Mouse (Mus musculus): ENCODE data around the gene Ksr1. TPM values are rescaled to one million over a fixed set of nuclear protein-coding genes. Genes with fewer than 3 reads are reported as not detected.
"Not testable (repeated sequence)": the region's sequence is repeated elsewhere in the genome, so short reads cannot be mapped to it uniquely, and the experiment has no call there.

Ksr1 gene
- polyA plus RNA-seq, 1 experiment, result 21.9 TPM

DNA sequence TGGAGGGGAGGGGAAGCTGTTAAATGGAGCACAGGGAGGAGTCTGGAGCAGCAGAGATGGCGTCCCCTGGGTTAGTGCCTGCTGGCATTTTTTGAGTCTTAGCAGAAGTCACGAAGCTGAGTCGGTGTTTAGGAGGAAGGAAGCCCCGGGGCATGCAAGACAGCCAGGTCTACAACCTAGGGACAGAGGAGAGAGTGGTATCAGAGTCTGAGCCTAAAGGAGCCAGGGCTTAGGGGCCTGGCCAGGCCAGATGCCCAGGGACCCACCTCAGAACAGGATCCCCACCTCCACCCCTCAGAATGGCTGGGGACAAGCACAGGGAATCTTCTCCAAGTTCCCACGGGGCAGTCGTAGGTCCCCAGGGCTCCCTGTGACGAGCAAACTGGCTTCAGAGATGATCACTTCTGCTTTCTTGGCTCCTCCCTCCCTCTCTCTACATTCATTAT is 129.0 kb downstream of the Ksr1 start:
- H3K4me3 ChIP-seq (replicated peaks; ENCODE audit: extremely low read depth, low read depth, low read length), result no peak overlapping the region
- TF ChIP-seq POLR2A (IDR thresholded peaks at IDR 0.05; ENCODE audit: borderline replicate concordance, extremely low read depth, low read depth, low read length) (no peak), CTCF (IDR thresholded peaks at IDR 0.05; ENCODE audit: insufficient read depth, low read length) (no peak)
- 73% methylated on average over 7 of the region's 7 CpGs for WGBS
- DNase-seq, result no peak
- H3K4me1 ChIP-seq (ENCODE audit: control insufficient read depth, insufficient read depth, low read length), result peaks cover 8% of the 10 kb centered on the region

DNA sequence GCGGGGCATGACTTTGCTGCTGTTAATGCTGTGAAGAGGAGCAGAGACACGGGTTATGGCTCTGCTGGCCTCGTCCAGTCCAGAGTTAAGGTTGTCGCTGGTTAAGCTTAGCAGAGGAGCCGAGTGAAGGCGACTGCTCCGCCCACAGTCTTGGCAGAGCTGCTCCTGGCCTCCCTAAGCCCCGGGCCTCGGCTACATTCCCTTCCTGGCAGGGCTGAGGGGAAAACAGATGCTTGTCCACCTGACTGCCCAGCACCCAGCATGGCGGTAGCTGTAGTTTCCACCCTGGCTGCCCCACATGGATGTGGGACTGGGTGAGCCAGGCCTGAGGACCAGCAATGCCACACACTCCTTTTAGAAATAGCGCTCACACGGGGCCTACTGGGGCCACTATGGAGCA is 130.0 kb downstream of the Ksr1 start:
- Histone ChIP-seq H3K4me3 (replicated peaks; ENCODE audit: extremely low read depth, low read depth, low read length) (no peak overlapping the region), H3K4me1 (ENCODE audit: control insufficient read depth, insufficient read depth, low read length) (peaks cover 8% of the 10 kb centered on the region)
- no peak for DNase-seq
- no peak for TF ChIP-seq POLR2A (IDR thresholded peaks at IDR 0.05; ENCODE audit: borderline replicate concordance, extremely low read depth, low read depth, low read length)
- no peak for TF ChIP-seq CTCF (IDR thresholded peaks at IDR 0.05; ENCODE audit: insufficient read depth, low read length)
- WGBS, result 66% methylated on average over 12 of the region's 12 CpGs

DNA sequence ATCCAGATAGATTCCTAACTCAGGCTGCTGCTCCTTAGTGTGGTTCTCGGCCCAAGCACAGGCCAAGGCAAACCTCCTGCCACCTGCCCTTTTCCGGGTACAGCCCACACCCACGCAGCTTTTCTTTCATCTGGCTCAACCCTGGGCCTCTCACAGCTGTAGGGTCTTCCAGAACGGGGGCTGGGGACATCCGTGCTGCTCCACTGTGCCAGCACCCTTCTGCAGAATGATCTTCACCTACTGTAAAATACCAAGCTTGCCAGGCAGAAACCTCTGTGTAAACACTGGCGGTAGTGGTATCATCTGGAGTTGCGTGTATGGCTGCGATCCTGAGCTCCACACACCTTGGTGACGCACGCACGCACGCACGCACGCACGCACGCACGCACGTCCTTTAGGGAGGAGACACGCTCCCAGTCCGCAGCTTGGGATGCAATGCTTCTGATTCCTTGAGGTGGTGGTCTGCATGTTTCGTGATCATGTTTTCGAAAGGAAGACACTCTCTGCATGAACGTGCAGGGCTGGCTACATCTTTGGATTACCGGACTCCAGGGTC is 130.5 kb downstream of the Ksr1 start:
- WGBS, result 94% methylated on average over 24 of the region's 24 CpGs
- no peak for TF ChIP-seq CTCF (IDR thresholded peaks at IDR 0.05; ENCODE audit: insufficient read depth, low read length)
- TF ChIP-seq POLR2A (IDR thresholded peaks at IDR 0.05; ENCODE audit: borderline replicate concordance, extremely low read depth, low read depth, low read length), result no peak
- DNase-seq, result no peak
- Histone ChIP-seq H3K4me1 (ENCODE audit: control insufficient read depth, insufficient read depth, low read length) (peaks cover 8% of the 10 kb centered on the region), H3K4me3 (replicated peaks; ENCODE audit: extremely low read depth, low read depth, low read length) (no peak overlapping the region)

DNA sequence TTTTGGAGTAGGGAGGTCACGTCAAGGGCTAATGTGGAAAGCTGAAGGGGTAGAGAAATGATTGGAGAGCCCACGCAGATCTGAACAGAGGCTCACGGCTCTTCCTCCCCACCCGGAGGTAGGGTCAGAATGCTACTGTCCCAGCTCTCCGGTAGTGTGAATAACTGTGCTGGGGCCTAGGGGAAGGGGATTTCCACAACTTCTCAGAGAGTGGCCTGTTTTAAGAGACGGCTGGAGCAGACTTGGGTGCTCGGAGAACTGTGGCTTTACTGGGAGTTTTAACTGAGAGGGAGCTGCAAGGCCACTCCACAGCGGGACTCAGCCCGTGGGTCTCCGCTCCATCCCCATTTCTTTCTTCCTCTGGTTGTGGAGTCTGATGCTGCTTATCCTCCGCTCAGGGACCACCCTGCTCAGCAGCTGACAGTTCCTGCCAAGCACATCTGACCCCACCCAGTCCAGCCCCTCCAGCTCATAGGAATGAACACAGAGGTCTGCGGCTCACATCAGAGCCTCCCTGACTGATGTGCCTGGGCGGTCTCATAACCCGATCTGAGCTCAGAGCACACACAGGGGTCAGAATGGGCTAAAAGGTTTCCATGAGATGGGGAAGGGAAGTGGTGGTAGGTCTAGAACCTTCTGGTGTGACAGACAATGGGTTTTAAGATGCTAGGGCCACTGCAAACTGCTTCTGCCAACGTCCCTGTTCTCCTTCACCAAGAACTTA is 131.4 kb downstream of the Ksr1 start:
- H3K4me1 ChIP-seq (ENCODE audit: control insufficient read depth, insufficient read depth, low read length), result peaks cover 8% of the 10 kb centered on the region
- TF ChIP-seq CTCF (IDR thresholded peaks at IDR 0.05; ENCODE audit: insufficient read depth, low read length), result no peak
- TF ChIP-seq POLR2A (IDR thresholded peaks at IDR 0.05; ENCODE audit: borderline replicate concordance, extremely low read depth, low read depth, low read length), result no peak
- 67% methylated on average over 15 of the region's 15 CpGs for WGBS
- no peak for DNase-seq
- H3K4me3 ChIP-seq (replicated peaks; ENCODE audit: extremely low read depth, low read depth, low read length), result no peak overlapping the region

DNA sequence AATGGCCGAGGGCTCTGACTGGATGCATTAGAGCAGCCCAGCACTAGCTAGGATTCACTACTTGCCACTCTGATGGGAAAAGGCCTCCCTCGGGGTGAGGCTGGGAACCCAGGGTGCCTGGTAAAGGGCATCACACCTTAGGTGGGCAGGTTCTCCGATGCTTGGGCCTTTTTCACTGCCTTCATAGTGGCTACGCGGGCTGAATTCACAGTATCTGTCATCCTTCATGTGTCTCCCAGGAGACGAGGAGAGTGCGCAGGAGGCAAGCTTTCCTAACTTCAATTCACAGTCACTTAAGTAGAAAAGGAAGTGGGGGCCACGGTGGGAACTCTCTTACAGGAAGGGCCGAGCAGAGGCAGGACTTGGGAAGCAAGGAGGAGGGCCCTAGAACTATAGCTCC is 132.4 kb downstream of the Ksr1 start:
- H3K4me1 ChIP-seq (ENCODE audit: control insufficient read depth, insufficient read depth, low read length), result peaks cover 4% of the 10 kb centered on the region
- TF ChIP-seq POLR2A (IDR thresholded peaks at IDR 0.05; ENCODE audit: borderline replicate concordance, extremely low read depth, low read depth, low read length) (no peak), CTCF (IDR thresholded peaks at IDR 0.05; ENCODE audit: insufficient read depth, low read length) (no peak)
- no peak overlapping the region for H3K4me3 ChIP-seq (replicated peaks; ENCODE audit: extremely low read depth, low read depth, low read length)
- DNase-seq, result no peak
- WGBS, result 50% methylated on average over 9 of the region's 9 CpGs

DNA sequence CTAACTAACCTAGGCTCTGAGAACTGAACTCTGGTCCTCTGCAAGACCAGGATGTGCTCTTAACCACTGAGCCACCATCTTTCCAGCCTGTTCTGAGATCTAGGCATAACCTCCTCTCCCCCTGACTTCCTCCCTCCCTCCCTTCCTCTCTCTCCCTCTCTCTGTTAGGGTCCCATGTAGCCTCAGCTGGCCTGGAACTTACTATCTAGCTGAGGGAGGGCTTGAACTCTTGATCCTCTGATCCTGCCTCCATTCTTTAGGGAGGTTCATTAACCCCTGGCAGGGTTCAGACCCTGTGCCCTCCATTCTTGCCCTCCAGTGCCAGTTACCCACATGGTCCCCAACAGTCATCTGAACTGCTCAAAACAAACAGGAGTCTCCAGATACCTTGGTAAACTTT is 133.2 kb downstream of the Ksr1 start:
- Histone ChIP-seq H3K4me3 (replicated peaks; ENCODE audit: extremely low read depth, low read depth, low read length) (no peak overlapping the region), H3K4me1 (ENCODE audit: control insufficient read depth, insufficient read depth, low read length) (peaks cover 4% of the 10 kb centered on the region)
- DNase-seq, result no peak
- TF ChIP-seq POLR2A (IDR thresholded peaks at IDR 0.05; ENCODE audit: borderline replicate concordance, extremely low read depth, low read depth, low read length), result no peak
- no peak for TF ChIP-seq CTCF (IDR thresholded peaks at IDR 0.05; ENCODE audit: insufficient read depth, low read length)

DNA sequence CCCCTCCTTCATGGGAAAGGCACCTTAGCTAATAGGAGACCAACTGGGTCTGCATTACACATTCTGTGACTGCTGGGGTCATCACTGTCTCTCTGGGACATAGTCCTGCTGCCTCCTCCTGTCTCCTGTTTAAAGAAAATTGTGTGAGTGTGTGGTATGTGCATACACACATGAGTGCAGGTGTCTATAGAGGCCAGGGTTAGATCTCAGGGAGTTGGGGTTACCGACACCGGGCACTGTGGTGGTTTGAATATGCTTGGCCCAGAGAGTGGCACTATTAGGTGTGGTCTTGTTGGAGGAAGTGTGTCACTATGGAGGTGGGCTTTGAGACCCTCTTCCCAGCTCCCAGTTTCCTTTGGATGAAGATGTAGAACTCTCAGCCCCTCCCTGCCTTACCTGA is 133.7 kb downstream of the Ksr1 start:
- DNase-seq, result no peak
- Histone ChIP-seq H3K4me3 (replicated peaks; ENCODE audit: extremely low read depth, low read depth, low read length) (no peak overlapping the region), H3K4me1 (ENCODE audit: control insufficient read depth, insufficient read depth, low read length) (peaks cover 4% of the 10 kb centered on the region)
- 97% methylated on average over 2 of the region's 2 CpGs for WGBS
- TF ChIP-seq POLR2A (IDR thresholded peaks at IDR 0.05; ENCODE audit: borderline replicate concordance, extremely low read depth, low read depth, low read length), result no peak
- no peak for TF ChIP-seq CTCF (IDR thresholded peaks at IDR 0.05; ENCODE audit: insufficient read depth, low read length)

DNA sequence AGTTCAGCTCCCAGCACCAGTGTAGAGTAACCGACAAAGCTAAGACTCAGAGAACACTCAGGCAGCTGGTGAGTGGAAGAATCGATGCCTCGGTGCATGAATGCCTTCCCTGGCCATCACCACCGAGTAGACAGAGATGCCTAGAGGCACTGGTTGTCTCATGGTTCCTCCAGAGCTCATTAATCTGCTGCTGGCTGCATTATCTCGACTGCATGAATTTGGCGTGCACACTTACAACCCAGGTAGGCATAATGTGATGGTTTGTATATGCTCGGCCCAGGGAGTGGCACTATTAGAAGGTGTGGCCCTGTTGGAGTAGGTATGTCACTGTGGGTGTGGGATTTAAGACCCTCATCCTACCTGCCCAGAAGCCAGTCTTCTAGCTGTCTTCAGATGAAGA is 137.3 kb downstream of the Ksr1 start:
- WGBS, result 86% methylated on average over 7 of the region's 7 CpGs
- Histone ChIP-seq H3K4me3 (replicated peaks; ENCODE audit: extremely low read depth, low read depth, low read length) (no peak overlapping the region), H3K4me1 (ENCODE audit: control insufficient read depth, insufficient read depth, low read length) (peaks cover 3% of the 10 kb centered on the region; the same call in 1 of the 2 replicates)
- TF ChIP-seq POLR2A (IDR thresholded peaks at IDR 0.05; ENCODE audit: borderline replicate concordance, extremely low read depth, low read depth, low read length) (no peak), CTCF (IDR thresholded peaks at IDR 0.05; ENCODE audit: insufficient read depth, low read length) (no peak)
- DNase-seq, result no peak

DNA sequence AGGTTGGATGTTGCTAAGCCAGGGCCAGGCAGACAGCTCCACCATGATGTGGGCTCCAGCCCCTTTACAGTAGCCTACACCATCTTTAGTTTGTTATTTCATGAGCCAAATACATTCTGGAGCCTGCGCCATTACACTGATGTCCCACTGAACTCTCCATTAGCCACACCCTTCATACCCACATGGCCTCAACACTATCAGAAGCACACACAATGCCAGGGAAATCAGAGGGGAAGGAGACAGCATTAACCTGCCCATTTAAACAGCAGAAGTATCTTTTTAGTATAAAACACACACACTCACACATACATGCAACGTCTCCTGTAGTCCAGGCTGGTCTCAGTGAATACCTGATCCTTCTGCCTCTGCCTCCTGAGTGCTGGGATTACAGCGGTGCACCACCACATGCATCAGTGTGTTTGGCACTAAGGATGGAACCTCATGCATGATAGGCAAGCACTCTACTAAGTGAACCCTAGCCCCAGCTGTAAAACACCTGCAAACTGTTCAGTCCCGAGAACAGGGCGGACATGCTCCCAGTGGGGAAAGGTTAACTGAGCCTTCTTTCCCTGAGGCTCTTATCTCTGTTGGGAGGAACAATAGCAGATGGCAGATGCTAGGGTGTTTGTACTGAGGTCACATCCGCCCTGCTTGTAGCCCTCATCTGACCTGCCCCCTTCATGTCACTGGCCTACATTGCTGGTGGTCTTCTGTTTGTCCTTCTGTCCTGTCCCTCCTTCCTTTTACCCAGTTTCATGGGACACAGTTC is 138.0 kb downstream of the Ksr1 start:
- TF ChIP-seq POLR2A (IDR thresholded peaks at IDR 0.05; ENCODE audit: borderline replicate concordance, extremely low read depth, low read depth, low read length) (no peak), CTCF (IDR thresholded peaks at IDR 0.05; ENCODE audit: insufficient read depth, low read length) (no peak)
- 62% methylated on average over 6 of the region's 6 CpGs for WGBS
- Histone ChIP-seq H3K4me3 (replicated peaks; ENCODE audit: extremely low read depth, low read depth, low read length) (no peak overlapping the region), H3K4me1 (ENCODE audit: control insufficient read depth, insufficient read depth, low read length) (peaks cover 7% of the 10 kb centered on the region)
- no peak for DNase-seq

DNA sequence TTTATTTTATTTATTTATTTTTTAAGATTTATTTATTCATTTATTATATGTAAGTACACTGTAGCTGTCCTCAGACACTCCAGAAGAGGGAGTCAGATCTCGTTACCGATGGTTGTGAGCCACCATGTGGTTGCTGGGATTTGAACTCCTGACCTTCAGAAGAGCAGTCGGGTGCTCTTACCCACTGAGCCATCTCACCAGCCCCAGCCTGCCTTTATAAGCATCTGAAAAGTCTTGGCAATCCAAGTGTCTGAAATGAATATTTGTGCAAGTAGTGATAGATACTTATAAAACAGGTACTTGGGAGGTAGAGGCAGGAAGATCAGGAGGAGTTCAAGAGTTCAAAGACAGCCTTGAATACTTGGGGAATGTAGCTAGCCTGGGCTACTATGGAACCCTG is 138.9 kb downstream of the Ksr1 start:
- not testable (repeated sequence) for H3K4me3 ChIP-seq (replicated peaks; ENCODE audit: extremely low read depth, low read depth, low read length); DNase-seq
- 76% methylated on average over 3 of the region's 3 CpGs for WGBS
- peaks cover 12% of the 10 kb centered on the region for H3K4me1 ChIP-seq (ENCODE audit: control insufficient read depth, insufficient read depth, low read length)

Data from lung, adult 2 months (tissue).